Mouse (Mus musculus): ENCODE data around the gene Zfp523.

Zfp523 gene

DNA sequence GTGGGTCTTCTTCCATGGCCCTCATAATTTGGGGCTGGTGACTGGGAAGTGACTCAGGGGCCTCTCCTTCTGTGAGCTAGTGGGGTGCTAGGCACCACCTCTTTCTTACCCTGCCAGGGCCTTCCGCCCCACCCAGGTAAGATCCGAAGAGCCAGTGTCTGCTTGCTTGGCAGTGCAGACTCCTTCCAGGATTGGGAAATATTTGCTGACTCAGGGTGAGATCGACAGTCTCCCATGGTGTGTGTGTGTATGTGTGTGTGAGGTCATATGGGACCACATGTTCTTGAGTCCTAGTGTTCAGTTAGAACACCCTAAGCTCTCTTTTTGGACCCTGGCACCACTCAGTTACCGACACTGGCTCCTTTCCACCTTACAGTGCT, 59.7 kb downstream of the Zfp523 start:
- in situ Hi-C loops (cut with MboI, MseI): no loop called here

DNA sequence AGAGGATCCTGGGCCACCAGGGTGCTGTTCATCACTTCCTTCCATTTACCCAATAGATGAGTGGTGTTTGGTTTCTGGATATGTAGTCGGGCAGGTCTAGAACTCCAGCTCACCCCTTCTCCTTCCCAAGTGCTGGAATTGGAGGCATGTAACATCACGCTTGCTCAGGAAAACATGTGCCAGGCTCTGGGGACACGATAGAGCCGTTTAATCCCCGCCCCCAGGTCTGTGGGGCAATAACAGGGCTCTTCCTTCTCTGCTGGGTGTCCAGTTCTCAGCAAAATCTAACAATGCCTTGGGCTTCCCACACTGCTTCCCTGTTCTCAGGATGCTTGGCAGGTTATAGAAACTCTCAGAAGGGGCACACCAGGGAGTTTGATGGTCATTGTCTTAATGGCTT, 60.4 kb downstream of the Zfp523 start:
- in situ Hi-C loops (cut with MboI, MseI): no loop called here

GRCm38 (mm10) chr17:28237874-28238273, 60.9 kb downstream of the Zfp523 start:
- in situ Hi-C loops (cut with MboI, MseI): no loop called here

GRCm38 (mm10) chr17:28240846-28241245, 63.9 kb downstream of the Zfp523 start:
- in situ Hi-C loops (cut with MboI, MseI): no loop called here

DNA sequence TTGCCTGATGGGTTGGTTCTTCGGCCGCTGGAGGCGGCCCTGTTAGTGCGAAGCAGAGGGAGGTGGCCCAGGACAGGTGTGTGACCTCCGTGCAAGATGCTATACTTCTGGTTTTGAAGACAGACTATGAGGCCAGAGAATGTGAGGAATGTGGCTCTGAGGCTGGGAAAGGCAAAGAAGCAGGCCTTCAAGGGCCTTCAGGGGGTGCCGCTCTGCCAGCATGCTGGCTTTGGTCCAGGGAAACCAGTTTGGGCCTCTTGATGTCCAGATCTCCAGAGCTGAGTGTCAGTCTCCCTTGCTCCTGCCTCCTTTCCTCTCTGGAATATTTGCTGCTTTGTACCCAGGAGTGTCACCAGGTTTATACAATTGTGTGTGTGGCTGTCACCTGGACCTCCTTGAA, 65.4 kb downstream of the Zfp523 start:
- in situ Hi-C loops (cut with MboI, MseI): no loop called here

DNA sequence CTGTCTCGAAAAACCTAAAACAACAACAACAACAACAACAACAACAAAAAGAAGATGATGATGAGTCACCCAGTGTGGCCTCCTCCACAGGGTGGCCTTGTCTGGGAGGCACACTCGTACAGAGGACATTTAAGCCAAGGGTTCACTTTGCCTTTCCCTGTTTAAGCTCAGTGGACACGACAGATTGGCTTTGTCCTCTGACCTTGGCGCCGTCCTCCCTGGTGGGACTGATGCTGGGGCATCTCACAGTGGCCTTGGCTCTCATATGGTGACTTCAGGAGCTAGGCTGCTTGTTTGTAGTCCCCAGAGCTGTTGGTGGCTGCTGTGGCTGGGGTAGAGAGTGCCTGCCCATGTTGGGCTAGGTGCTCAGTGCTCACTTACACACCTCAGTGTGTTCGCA, 67.3 kb downstream of the Zfp523 start:
- in situ Hi-C loops (cut with MboI, MseI): no loop called here

DNA sequence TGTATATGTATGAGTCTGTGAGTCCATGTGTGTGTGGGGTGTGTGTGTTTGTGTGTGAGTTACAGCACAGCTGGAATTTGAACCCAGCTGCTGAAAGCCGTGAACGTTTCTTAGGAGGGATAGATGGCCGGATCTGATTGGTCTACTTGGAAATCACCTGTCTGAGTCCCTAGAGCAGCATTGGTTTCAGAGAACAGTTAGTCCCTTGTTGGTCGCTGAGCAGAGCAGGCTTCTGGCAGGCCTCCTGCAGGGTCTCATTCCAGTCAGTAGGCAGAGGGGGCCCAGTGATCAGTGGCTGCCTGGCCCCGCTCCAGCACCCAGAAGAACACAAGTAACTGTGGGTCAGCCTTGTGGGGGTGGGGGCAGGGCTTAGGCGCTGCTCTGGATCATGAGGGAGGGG, 67.8 kb downstream of the Zfp523 start:
- in situ Hi-C loops (cut with MboI, MseI): no loop called here

GRCm38 (mm10) chr17:28246640-28247039, 69.7 kb downstream of the Zfp523 start:
- in situ Hi-C loops (cut with MboI, MseI): no loop called here

DNA sequence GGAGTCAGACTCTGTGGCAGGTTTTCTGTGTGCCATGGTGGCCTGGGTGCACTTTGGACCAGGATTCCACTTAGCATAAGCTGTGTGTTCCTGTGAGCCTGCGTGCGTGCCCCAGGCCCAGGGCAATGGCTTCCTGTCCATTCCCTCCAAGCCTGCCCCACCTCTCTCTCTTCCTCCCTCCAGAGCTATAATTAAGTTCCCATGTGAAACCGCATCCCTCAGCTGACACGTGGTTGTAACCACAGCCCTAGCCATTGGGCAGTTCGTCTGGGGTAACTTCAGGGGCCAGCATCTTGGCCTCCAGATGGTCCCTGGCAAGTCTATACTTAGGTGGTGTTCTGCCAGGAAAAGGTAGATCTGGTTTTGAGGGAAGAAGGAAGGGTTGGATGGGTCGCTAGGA, 70.7 kb downstream of the Zfp523 start:
- in situ Hi-C loops (cut with MboI, MseI): no loop called here

GRCm38 (mm10) chr17:28249062-28249461, 72.1 kb downstream of the Zfp523 start:
- in situ Hi-C loops (cut with MboI, MseI): no loop called here

DNA sequence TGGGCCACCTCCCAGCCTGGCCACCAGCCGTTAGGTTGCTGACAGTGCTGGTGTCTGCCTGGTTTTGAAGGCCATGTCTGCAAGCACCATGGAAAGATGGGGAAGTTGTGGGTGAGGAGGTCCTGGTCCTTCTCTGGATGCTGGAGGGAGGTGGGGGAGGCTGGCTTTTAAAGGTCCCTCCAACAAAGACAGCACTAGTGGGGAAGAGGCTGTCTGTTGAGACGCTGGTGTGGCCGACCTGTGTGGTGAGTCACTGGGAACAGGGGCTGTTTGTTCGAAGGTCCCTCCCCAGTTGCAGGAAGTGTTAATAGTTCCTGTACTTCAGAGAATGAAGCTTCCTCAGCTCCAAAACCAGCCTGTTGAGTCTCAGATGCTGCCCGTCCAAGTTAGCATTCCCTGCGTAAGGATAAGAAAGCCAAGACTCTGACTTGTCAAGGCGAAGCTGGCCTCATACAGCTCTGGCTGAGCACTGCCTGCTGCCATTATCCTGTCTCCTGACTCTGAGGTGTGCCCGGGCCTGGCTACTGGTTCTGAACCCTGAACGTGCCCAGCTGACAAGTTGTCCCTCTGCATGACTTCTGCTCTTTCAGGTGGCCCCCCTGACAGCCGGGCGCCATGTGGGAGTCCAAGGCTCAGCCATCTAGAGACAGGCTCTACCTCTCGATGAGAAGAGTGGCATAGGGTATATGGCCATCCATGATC, 74.8 kb downstream of the Zfp523 start:
- in situ Hi-C loops (cut with MboI, MseI): no loop called here

GRCm38 (mm10) chr17:28252281-28252648, 75.3 kb downstream of the Zfp523 start:
- in situ Hi-C loops (cut with MboI, MseI): no loop called here

DNA sequence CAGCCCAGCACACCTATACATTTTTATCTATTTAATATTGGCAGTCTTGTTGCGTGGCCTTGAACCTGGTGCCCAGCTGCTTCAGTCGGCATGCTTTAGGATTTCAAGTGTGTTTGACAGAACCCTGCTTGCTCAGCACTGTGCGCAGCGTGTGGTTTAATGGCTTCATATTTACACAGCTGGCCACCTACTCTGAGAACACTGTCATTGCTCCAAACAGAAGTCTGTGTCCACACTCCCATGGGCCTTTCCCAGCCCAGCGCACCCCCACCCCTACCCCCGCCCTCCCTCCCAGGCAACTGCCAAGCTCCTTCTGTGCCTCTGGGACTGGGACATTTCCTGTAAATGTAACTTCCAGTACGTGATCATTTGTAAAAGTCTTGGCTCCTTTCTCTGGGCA, 76.3 kb downstream of the Zfp523 start:
- in situ Hi-C loops (cut with MboI, MseI): no loop called here

GRCm38 (mm10) chr17:28254804-28255203, 77.9 kb downstream of the Zfp523 start:
- in situ Hi-C loops (cut with MboI, MseI): no loop called here

All from T-helper 17 cell (primary cell).